Mouse (Mus musculus): Measurements from ENCODE around the gene Map4k2.
A peak's percentile ranks its signal among the peaks of the same experiment; 100 is the strongest.

- TF ChIP-seq POLR2A (IDR thresholded peaks at IDR 0.05; ENCODE audit: control insufficient read depth, extremely low read depth, insufficient read depth, low read length, poor library complexity), result peak; percentile 96
- TF ChIP-seq CTCF (IDR thresholded peaks at IDR 0.05; ENCODE audit: borderline replicate concordance, control insufficient read depth, extremely low read depth, insufficient read depth, low read length, poor library complexity), result peak; percentile 54; the same call in 1 of the 2 replicates
Observed at GRCm38 (mm10) chr19:6363411-6364240, 22.7 kb downstream of the Map4k2 start, which contains the start of gene Sf1.

Measured in thymus, adult 2 months (tissue).